Mouse (Mus musculus): ENCODE data around the gene Ubc. TPM values are rescaled to one million over a fixed set of nuclear protein-coding genes. Genes with fewer than 3 reads are reported as not detected.

Gene Ubc
- polyA plus RNA-seq, 1 experiment, result 168 TPM

DNA sequence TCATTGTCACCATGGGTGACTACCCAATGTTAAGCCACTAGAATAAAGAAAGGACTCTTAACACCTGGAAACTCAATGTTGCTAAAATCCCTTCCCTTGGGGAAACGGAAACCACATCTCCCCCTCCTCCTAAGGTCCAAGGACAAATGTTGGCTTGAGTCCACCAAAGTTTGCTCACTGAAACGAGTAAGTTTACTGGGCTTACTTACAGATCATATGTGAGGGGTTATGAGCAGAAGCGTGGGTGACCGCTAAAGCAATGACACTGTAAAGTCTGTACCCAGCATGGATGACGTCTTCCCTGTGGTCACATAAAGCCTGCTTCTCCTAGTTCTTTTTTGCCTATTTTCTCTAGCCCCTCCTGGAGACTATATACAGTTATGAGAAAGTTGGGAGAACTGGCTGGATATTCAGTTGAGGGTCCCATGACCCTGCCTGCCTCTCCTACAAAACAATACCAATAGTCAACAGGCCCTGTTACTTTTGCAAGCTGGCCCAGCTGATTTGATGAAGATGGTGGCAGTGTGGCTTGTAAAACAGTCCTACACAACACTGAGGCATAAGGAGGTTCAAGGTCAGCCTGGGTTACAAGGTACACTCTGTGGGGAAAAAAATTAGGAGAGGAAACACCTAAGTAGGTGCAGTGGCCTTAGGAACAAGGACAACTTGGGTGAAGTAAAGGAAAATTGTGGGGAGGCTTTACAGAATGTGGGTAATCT is 7.9 kb downstream of the Ubc start:
- no peak overlapping the region for H3K4me3 ChIP-seq (replicated peaks; ENCODE audit: control insufficient read depth, low read depth, low read length)
- TF ChIP-seq POLR2A (IDR thresholded peaks at IDR 0.05; ENCODE audit: borderline replicate concordance, control insufficient read depth, low read depth, low read length) (no peak), CTCF (IDR thresholded peaks at IDR 0.05; ENCODE audit: control insufficient read depth, insufficient read depth, low read length) (no peak)
- no peak overlapping the region for H3K27ac ChIP-seq (ENCODE audit: control insufficient read depth, insufficient read depth, low read depth, low read length, poor library complexity)
- H3K4me1 ChIP-seq (ENCODE audit: control insufficient read depth, insufficient read depth, low read length), result no peaks in the 10 kb centered on the region; the same call in 1 of the 2 replicates
- 72% methylated on average over 5 of the region's 5 CpGs for WGBS

DNA sequence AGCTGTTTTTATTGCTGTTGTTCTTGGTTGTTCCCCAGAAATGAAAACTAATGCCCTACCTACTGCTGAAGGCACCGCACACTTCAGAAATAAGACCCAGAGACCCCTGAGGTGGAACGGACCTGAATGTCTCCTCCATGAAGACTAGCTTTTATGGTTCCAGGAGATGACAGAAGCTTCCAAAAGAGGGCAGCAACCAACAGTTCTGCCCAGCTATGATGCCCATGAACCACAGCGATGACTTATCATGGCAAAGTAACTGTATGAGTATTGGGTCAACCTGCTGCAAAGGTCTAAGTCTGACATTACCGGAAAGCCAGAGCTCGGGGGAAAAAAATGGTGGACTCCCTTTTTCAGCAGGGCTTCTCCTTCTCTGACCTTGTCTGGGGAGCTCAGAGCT is 11.1 kb downstream of the Ubc start:
- no peak overlapping the region for H3K4me3 ChIP-seq (replicated peaks; ENCODE audit: control insufficient read depth, low read depth, low read length)
- 50% methylated on average over 5 of the region's 5 CpGs for WGBS

DNA sequence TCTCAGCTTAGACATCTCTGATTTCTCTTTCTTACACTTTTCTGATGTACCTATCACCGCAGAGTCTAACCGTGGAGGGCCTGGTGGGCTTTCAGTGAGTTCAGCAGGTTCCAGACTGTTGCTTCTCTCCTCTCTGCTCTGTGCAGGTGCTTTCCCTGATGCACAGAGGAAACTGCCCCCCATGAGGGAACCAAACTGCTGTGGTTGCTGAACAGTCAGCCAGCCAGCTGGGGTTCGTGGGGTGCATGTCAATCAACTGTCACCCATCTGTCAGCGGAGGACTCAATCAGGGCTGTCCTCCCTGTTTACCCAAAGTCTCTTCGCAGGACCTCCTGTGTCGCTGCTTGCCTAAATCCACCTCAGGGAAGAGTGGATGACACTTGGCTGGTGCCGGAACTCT is 12.8 kb downstream of the Ubc start:
- no peak overlapping the region for H3K4me3 ChIP-seq (replicated peaks; ENCODE audit: control insufficient read depth, low read depth, low read length)
- 61% methylated on average over 7 of the region's 7 CpGs for WGBS
- TF ChIP-seq POLR2A (IDR thresholded peaks at IDR 0.05; ENCODE audit: borderline replicate concordance, control insufficient read depth, low read depth, low read length) (no peak), CTCF (IDR thresholded peaks at IDR 0.05; ENCODE audit: control insufficient read depth, insufficient read depth, low read length) (no peak)
- peak overlapping the region; percentile 88 for H3K27ac ChIP-seq (ENCODE audit: control insufficient read depth, insufficient read depth, low read depth, low read length, poor library complexity)
- H3K4me1 ChIP-seq (ENCODE audit: control insufficient read depth, insufficient read depth, low read length), result no peaks in the 10 kb centered on the region

More for the DNA sequence above, 11.1 kb downstream of the Ubc start:
- Histone ChIP-seq H3K27ac (ENCODE audit: control insufficient read depth, insufficient read depth, low read depth, low read length, poor library complexity) (no peak overlapping the region), H3K4me1 (ENCODE audit: control insufficient read depth, insufficient read depth, low read length) (no peaks in the 10 kb centered on the region)
- TF ChIP-seq CTCF (IDR thresholded peaks at IDR 0.05; ENCODE audit: control insufficient read depth, insufficient read depth, low read length) (no peak; the same call in 1 of the 2 replicates), POLR2A (IDR thresholded peaks at IDR 0.05; ENCODE audit: borderline replicate concordance, control insufficient read depth, low read depth, low read length) (no peak)

DNA sequence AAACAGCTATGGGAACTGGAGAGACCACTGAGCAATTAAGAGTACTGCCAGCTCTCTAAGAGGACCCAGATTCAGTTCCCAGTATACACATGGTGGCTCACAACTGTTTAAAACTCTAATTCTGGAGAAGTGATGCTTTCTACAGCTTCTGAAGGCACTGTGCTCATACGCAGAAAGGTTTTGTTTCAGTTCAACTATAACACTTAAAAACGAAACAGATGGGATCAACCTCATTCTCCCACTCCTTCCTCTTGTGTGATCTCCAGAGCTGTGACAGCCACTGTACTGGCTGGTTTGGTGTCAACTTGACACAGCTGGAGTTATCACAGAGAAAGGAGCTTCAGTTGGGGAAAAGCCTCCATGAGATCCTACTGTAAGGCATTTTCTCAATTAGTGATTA is 14.1 kb downstream of the Ubc start:
- no peak for TF ChIP-seq CTCF (IDR thresholded peaks at IDR 0.05; ENCODE audit: control insufficient read depth, insufficient read depth, low read length)
- Histone ChIP-seq H3K27ac (ENCODE audit: control insufficient read depth, insufficient read depth, low read depth, low read length, poor library complexity) (no peak overlapping the region; the same call in 1 of the 2 replicates), H3K4me3 (replicated peaks; ENCODE audit: control insufficient read depth, low read depth, low read length) (no peak overlapping the region), H3K4me1 (ENCODE audit: control insufficient read depth, insufficient read depth, low read length) (no peaks in the 10 kb centered on the region)
- 50% methylated on average over 2 of the region's 2 CpGs for WGBS

DNA sequence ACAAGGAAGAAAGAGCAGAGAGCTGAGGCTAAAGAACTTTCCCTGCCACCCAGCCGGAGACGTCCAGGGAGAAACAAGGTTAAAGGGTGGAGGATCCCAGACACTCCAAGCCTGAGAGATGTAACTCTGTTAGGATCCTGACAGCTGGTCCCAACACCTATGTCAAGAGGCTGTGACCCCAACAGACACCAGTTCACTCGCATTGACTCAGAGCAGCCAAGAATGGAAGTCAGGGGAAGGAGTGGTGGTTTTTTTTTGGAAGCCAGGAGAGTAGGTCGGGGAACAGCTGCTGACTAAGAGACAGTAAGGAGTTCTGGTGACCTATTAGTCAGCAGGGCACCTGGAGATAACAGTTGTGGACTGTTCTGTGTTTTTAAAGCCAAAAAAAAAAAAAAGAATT is 18.0 kb downstream of the Ubc start:
- Histone ChIP-seq H3K4me3 (replicated peaks; ENCODE audit: control insufficient read depth, low read depth, low read length) (no peak overlapping the region), H3K4me1 (ENCODE audit: control insufficient read depth, insufficient read depth, low read length) (peaks cover 3% of the 10 kb centered on the region; the same call in 1 of the 2 replicates), H3K27ac (ENCODE audit: control insufficient read depth, insufficient read depth, low read depth, low read length, poor library complexity) (no peak overlapping the region)
- WGBS, result 79% methylated on average over 4 of the region's 4 CpGs
- TF ChIP-seq CTCF (IDR thresholded peaks at IDR 0.05; ENCODE audit: control insufficient read depth, insufficient read depth, low read length) (no peak), POLR2A (IDR thresholded peaks at IDR 0.05; ENCODE audit: borderline replicate concordance, control insufficient read depth, low read depth, low read length) (no peak)

DNA sequence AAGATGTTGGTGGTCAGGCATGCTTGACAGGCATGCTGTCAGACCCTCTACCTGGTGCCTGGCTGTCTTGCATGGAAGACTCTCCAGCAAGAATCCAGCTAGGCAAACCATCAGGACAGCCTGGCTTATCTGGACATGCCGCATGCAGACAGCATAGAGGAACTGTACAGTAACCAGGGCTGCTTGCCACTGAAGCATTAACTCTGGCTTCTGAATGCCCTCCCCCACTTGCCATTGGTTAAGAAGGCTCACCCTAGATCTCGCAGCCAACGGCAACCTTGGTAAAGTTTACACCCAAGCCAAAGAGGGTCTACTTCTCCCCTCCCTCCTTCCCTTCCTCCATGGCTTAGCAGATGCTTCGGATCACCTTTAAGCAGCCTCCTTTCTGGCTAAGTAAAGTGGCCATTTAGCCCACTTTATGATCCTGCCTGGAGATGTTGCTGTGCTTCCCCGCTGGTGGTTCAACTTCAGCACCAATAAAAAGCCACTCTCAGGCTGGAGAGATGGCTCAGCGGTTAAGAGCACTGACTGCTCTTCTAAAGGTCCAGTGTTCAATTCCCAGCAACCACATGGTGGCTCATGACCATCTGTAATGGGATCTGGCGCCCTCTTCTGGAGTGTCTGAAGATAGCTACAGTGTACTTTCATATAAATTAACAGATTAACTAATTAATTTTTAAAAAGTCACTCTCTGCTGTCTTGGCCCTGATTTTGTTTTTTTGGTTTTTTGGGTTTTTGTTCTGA is 18.9 kb downstream of the Ubc start:
- peaks cover 3% of the 10 kb centered on the region; the same call in 1 of the 2 replicates for H3K4me1 ChIP-seq (ENCODE audit: control insufficient read depth, insufficient read depth, low read length)
- no peak overlapping the region for H3K27ac ChIP-seq (ENCODE audit: control insufficient read depth, insufficient read depth, low read depth, low read length, poor library complexity)
- no peak overlapping the region for H3K4me3 ChIP-seq (replicated peaks; ENCODE audit: control insufficient read depth, low read depth, low read length)
- 79% methylated on average over 7 of the region's 7 CpGs for WGBS
- TF ChIP-seq POLR2A (IDR thresholded peaks at IDR 0.05; ENCODE audit: borderline replicate concordance, control insufficient read depth, low read depth, low read length) (no peak), CTCF (IDR thresholded peaks at IDR 0.05; ENCODE audit: control insufficient read depth, insufficient read depth, low read length) (peak; percentile 10; the same call in 1 of the 2 replicates)

DNA sequence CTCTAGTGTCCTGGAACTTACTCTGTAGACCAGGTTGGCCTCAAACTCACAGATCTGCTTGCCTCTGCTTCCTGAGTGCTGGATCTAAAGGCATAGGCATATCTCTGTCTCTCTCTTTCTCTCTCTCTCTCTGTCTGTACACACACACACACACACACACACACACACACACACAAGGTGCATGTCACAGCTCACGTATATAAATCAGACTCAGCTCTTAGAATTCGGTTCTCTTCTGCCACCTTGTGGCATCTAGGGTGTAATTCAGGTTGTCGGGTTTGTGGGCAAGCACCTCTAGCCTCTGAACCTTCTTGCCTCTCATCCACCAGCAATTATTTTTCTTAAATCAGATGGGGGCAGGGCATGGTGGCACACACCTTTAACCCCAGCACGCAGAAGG is 21.4 kb downstream of the Ubc start:
- WGBS, result 2% methylated on average over 4 of the region's 4 CpGs
- no peak for TF ChIP-seq POLR2A (IDR thresholded peaks at IDR 0.05; ENCODE audit: borderline replicate concordance, control insufficient read depth, low read depth, low read length)
- peak; percentile 63 for TF ChIP-seq CTCF (IDR thresholded peaks at IDR 0.05; ENCODE audit: control insufficient read depth, insufficient read depth, low read length)
- peaks cover 3% of the 10 kb centered on the region; the same call in 1 of the 2 replicates for H3K4me1 ChIP-seq (ENCODE audit: control insufficient read depth, insufficient read depth, low read length)
- H3K27ac ChIP-seq (ENCODE audit: control insufficient read depth, insufficient read depth, low read depth, low read length, poor library complexity), result no peak overlapping the region
- H3K4me3 ChIP-seq (replicated peaks; ENCODE audit: control insufficient read depth, low read depth, low read length), result no peak overlapping the region

DNA sequence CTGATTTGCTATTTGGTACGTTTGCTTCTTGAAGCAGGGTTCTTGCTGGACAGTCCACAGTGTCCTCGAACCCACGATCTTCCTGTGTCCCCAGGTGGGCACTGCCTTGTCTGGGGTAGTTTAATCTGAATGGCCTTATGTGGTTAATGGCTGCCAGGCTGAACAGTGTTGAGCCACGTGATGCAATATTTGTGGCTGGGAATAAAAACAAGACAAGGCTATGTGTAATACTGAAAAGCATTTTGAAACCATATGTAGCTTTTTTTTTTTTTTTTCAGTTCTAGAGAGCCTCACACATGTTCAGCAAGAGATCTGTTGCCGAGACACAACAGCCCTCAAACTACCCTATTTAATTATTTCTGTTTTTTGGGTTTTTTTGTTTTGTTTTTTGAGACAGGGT is 21.8 kb downstream of the Ubc start:
- WGBS, result 43% methylated on average over 5 of the region's 5 CpGs
- no peak overlapping the region for H3K4me3 ChIP-seq (replicated peaks; ENCODE audit: control insufficient read depth, low read depth, low read length)
- peaks cover 3% of the 10 kb centered on the region; the same call in 1 of the 2 replicates for H3K4me1 ChIP-seq (ENCODE audit: control insufficient read depth, insufficient read depth, low read length)
- TF ChIP-seq POLR2A (IDR thresholded peaks at IDR 0.05; ENCODE audit: borderline replicate concordance, control insufficient read depth, low read depth, low read length) (no peak), CTCF (IDR thresholded peaks at IDR 0.05; ENCODE audit: control insufficient read depth, insufficient read depth, low read length) (no peak)
- H3K27ac ChIP-seq (ENCODE audit: control insufficient read depth, insufficient read depth, low read depth, low read length, poor library complexity), result no peak overlapping the region
